Mouse (Mus musculus): ENCODE data around the gene Cep135. TPM values are rescaled to one million over a fixed set of nuclear protein-coding genes. Genes with fewer than 3 reads are reported as not detected.

Cep135 gene
- 1 to 10 TPM; 6.9 to 8.0 TPM for total RNA-seq (2021)

GRCm38 (mm10) chr5:76588551-76589283, at the start of gene Cep135:
Cep135 (plus strand) TSS chr5:76588698.
- DNase-seq (ENCODE audit: extremely low spot score in 1 of 2, low spot score in 2 of 2), result peak; percentile 82 to 94
- intact Hi-C loops (cut with DNase I), result loop anchor here (2.0 to 5.0 kb wide), 2 partner anchors 254 to 270 kb away; no protein-coding TSS in a partner anchor

GRCm38 (mm10) chr5:76540181-76540580, 48.3 kb upstream of the Cep135 start:
- intact Hi-C loops (cut with DNase I), result loop anchor here (10.0 kb wide), 2 partner anchors 295 to 675 kb away; no protein-coding TSS in a partner anchor
- peak in 1 of 2 experiments; percentile 19 for DNase-seq (ENCODE audit: extremely low spot score in 1 of 2, low spot score in 2 of 2)

- no peak for DNase-seq (ENCODE audit: extremely low spot score in 1 of 2, low spot score in 2 of 2)
- intact Hi-C loops (cut with DNase I), result loop anchor here (10.0 kb wide), 2 partner anchors 296 to 676 kb away; no protein-coding TSS in a partner anchor
Measured at GRCm38 (mm10) chr5:76540842-76541241, 47.7 kb upstream of the Cep135 start.

- DNase-seq (ENCODE audit: extremely low spot score in 1 of 2, low spot score in 2 of 2), result no peak
- intact Hi-C loops (cut with DNase I), result loop anchor here (10.0 kb wide), 2 partner anchors 298 to 678 kb away; no protein-coding TSS in a partner anchor
Measured at GRCm38 (mm10) chr5:76543200-76543599, 45.3 kb upstream of the Cep135 start.

GRCm38 (mm10) chr5:76550426-76550825, 38.1 kb upstream of the Cep135 start:
- intact Hi-C loops (cut with DNase I), result no loop called here
- no peak for DNase-seq (ENCODE audit: extremely low spot score in 1 of 2, low spot score in 2 of 2)

- peak; percentile 59 to 74 for DNase-seq (ENCODE audit: extremely low spot score in 1 of 2, low spot score in 2 of 2)
- intact Hi-C loops (cut with DNase I), result no loop called here
Measured at GRCm38 (mm10) chr5:76565321-76565720, 23.2 kb upstream of the Cep135 start.

- intact Hi-C loops (cut with DNase I), result no loop called here
- DNase-seq (ENCODE audit: extremely low spot score in 1 of 2, low spot score in 2 of 2), result no peak
Measured at GRCm38 (mm10) chr5:76574251-76574650, 14.2 kb upstream of the Cep135 start.

GRCm38 (mm10) chr5:76577026-76577425, 11.5 kb upstream of the Cep135 start:
- intact Hi-C loops (cut with DNase I), result no loop called here
- DNase-seq (ENCODE audit: extremely low spot score in 1 of 2, low spot score in 2 of 2), result no peak

GRCm38 (mm10) chr5:76585378-76585777, 3.1 kb upstream of the Cep135 start:
- intact Hi-C loops (cut with DNase I), result loop anchor here (5.0 kb wide), 1 partner anchor 257 kb away; no protein-coding TSS in a partner anchor
- no peak for DNase-seq (ENCODE audit: extremely low spot score in 1 of 2, low spot score in 2 of 2)

- DNase-seq (ENCODE audit: extremely low spot score in 1 of 2, low spot score in 2 of 2), result no peak
- intact Hi-C loops (cut with DNase I), result loop anchor here (2.0 to 5.0 kb wide), 2 partner anchors 253 to 269 kb away; no protein-coding TSS in a partner anchor
Measured at GRCm38 (mm10) chr5:76589311-76589710, 813 bp downstream of the Cep135 start.

- DNase-seq (ENCODE audit: extremely low spot score in 1 of 2, low spot score in 2 of 2), result no peak
- intact Hi-C loops (cut with DNase I), result no loop called here
Measured at GRCm38 (mm10) chr5:76590009-76590408, 1.5 kb downstream of the Cep135 start.

GRCm38 (mm10) chr5:76591885-76592284, 3.4 kb downstream of the Cep135 start:
- no peak for DNase-seq (ENCODE audit: extremely low spot score in 1 of 2, low spot score in 2 of 2)
- intact Hi-C loops (cut with DNase I), result no loop called here

GRCm38 (mm10) chr5:76609702-76610370, 21.3 kb downstream of the Cep135 start:
- no peak for DNase-seq (ENCODE audit: extremely low spot score in 1 of 2, low spot score in 2 of 2)
- intact Hi-C loops (cut with DNase I), result no loop called here

- no peak for DNase-seq (ENCODE audit: extremely low spot score in 1 of 2, low spot score in 2 of 2)
- intact Hi-C loops (cut with DNase I), result no loop called here
Measured at GRCm38 (mm10) chr5:76612867-76613499, 24.5 kb downstream of the Cep135 start.

- intact Hi-C loops (cut with DNase I), result no loop called here
- DNase-seq (ENCODE audit: extremely low spot score in 1 of 2, low spot score in 2 of 2), result peak in 1 of 2 experiments; percentile 36
Measured at GRCm38 (mm10) chr5:76615276-76615675, 26.8 kb downstream of the Cep135 start.

GRCm38 (mm10) chr5:76616196-76616747, 27.8 kb downstream of the Cep135 start:
- peak in 1 of 2 experiments; percentile 18 for DNase-seq (ENCODE audit: extremely low spot score in 1 of 2, low spot score in 2 of 2)
- intact Hi-C loops (cut with DNase I), result no loop called here

GRCm38 (mm10) chr5:76618750-76619149, 30.3 kb downstream of the Cep135 start:
- intact Hi-C loops (cut with DNase I), result no loop called here
- no peak for DNase-seq (ENCODE audit: extremely low spot score in 1 of 2, low spot score in 2 of 2)

- DNase-seq (ENCODE audit: extremely low spot score in 1 of 2, low spot score in 2 of 2), result no peak
- intact Hi-C loops (cut with DNase I), result no loop called here
Measured at GRCm38 (mm10) chr5:76623759-76624158, 35.3 kb downstream of the Cep135 start.

- no peak for DNase-seq (ENCODE audit: extremely low spot score in 1 of 2, low spot score in 2 of 2)
- intact Hi-C loops (cut with DNase I), result no loop called here
Measured at GRCm38 (mm10) chr5:76627770-76628169, 39.3 kb downstream of the Cep135 start.

Measured in left cerebral cortex, postnatal 10 days (tissue).